Mouse (Mus musculus): ENCODE measurements around the gene Ankrd40. TPM values are rescaled to one million over a fixed set of nuclear protein-coding genes. Genes with fewer than 3 reads are reported as not detected.

Ankrd40 gene
- polyA plus RNA-seq (2012; rRNA removed): 80.8 and 89.0 TPM in 2 replicates

GRCm38 (mm10) chr11:94327693-94328643, at the start of gene Ankrd40:
TSS of gene Ankrd40 (plus strand) at chr11:94328001.
- no peak for TF ChIP-seq CTCF (IDR thresholded peaks at IDR 0.05; ENCODE audit: control insufficient read depth, insufficient read depth, insufficient replicate concordance, low read depth, low read length)
- TF ChIP-seq POLR2A (IDR thresholded peaks at IDR 0.05; ENCODE audit: control insufficient read depth, low read depth, low read length): peak; percentile 55
- H3K27ac ChIP-seq (ENCODE audit: control insufficient read depth, insufficient read depth, low read depth, low read length): peak within 1 kb of the TSS; percentile 87
- H3K27me3 ChIP-seq (ENCODE audit: control insufficient read depth, insufficient read depth, low read length): no peaks in the 10 kb centered on the region
- H3K4me3 ChIP-seq (ENCODE audit: control insufficient read depth, low read depth, low read length): peak within 1 kb of the TSS; percentile 81
- H3K36me3 ChIP-seq (ENCODE audit: control insufficient read depth, insufficient read depth, low read length): no peaks in the 10 kb centered on the region
- H3K4me1 ChIP-seq (ENCODE audit: control insufficient read depth, insufficient read depth, low read length): peaks cover 3% of the 10 kb centered on the region

DNA sequence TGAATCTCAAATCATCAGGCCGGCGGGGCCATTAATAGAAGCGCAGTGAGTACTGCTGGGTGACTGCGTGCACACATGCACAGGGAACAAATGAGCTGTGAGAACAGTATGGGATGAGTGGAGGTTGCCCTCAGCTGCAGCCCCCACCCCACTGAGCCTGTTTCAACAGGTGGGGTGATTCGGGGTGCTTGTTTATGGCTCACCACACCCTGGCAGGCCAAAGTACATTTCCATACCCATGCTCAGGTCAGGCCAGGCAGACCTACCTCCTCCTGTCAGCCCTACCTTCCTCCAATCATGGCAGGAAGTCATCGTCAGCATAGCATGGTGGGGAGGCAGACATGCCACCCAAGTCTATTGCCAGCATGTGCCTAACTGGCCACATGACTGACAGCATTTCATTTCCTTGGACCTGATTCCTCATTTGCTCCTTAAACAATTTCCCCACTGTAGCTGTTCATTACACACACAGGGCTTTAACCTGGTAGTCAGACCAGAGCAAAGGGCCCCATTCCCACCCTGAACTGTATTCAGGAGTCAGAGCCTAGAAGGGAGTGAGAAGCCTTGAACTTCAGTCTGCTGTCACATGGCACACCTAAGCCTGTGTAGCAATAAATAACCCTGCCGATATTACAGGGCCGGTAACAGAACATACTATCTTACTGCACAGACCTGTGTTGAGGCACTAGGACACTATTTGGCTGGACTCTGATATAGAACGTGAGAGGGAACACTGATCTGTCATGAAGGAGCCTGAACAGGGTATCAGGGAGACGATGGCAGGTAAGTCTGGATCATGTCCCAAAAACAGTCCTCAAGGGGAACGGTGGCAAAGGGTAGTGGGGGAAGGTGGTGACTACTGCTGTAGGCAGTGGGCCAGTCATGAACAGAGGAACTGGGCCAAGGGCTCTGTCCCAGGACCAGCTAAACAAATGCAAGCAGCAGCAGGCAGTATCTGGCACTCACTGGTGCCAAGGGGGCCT, 46.3 kb upstream of the Ankrd40 start, which contains the start of gene Gm21885:
Gene Gm21885, plus strand, starts transcription at position 675 of the 983 bp plus-strand sequence.
- TF ChIP-seq CTCF (IDR thresholded peaks at IDR 0.05; ENCODE audit: control insufficient read depth, insufficient read depth, insufficient replicate concordance, low read depth, low read length): no peak
- no peak for TF ChIP-seq POLR2A (IDR thresholded peaks at IDR 0.05; ENCODE audit: control insufficient read depth, low read depth, low read length)
- Histone ChIP-seq H3K36me3 (ENCODE audit: control insufficient read depth, insufficient read depth, low read length) (no peaks in the 10 kb centered on the region), H3K27me3 (ENCODE audit: control insufficient read depth, insufficient read depth, low read length) (no peaks in the 10 kb centered on the region), H3K27ac (ENCODE audit: control insufficient read depth, insufficient read depth, low read depth, low read length) (no peak within 1 kb of the TSS), H3K4me3 (ENCODE audit: control insufficient read depth, low read depth, low read length) (no peak within 1 kb of the TSS), H3K4me1 (ENCODE audit: control insufficient read depth, insufficient read depth, low read length) (no peaks in the 10 kb centered on the region)

GRCm38 (mm10) chr11:94282291-94282690, 45.5 kb upstream of the Ankrd40 start:
- no peak overlapping the region for H3K27ac ChIP-seq (ENCODE audit: control insufficient read depth, insufficient read depth, low read depth, low read length)
- no peaks in the 10 kb centered on the region for H3K4me1 ChIP-seq (ENCODE audit: control insufficient read depth, insufficient read depth, low read length)
- TF ChIP-seq POLR2A (IDR thresholded peaks at IDR 0.05; ENCODE audit: control insufficient read depth, low read depth, low read length) (no peak), CTCF (IDR thresholded peaks at IDR 0.05; ENCODE audit: control insufficient read depth, insufficient read depth, insufficient replicate concordance, low read depth, low read length) (no peak)
- H3K36me3 ChIP-seq (ENCODE audit: control insufficient read depth, insufficient read depth, low read length): no peaks in the 10 kb centered on the region
- no peak overlapping the region for H3K4me3 ChIP-seq (ENCODE audit: control insufficient read depth, low read depth, low read length)
- no peaks in the 10 kb centered on the region for H3K27me3 ChIP-seq (ENCODE audit: control insufficient read depth, insufficient read depth, low read length)

DNA sequence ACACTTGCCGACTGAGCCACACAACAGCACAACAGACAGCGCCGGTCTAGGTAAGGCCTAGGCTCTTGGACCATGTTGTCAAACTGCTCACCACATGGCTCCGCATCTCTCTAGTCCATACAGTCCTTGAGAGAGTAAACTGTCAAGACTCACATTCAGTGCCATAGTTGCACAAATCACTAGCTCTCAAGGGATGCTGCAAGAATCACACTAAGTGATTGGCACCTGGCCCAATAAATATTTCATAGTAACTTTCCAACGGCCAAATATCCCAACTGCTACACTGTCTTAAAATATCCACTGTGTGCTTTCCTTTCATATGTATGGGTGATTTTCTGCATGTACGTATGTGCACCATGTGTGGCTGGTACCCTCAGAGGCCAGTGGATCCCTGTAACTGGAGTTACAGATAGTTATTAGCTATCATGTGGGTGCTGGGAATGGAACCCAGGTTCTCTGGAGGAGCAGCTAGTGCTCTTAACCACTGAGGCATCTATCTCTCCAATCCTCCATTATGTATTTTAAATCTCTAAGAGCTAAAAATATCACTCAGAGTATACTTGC, 44.2 kb upstream of the Ankrd40 start:
- H3K27ac ChIP-seq (ENCODE audit: control insufficient read depth, insufficient read depth, low read depth, low read length): no peak overlapping the region
- H3K27me3 ChIP-seq (ENCODE audit: control insufficient read depth, insufficient read depth, low read length): no peaks in the 10 kb centered on the region
- no peak overlapping the region for H3K4me3 ChIP-seq (ENCODE audit: control insufficient read depth, low read depth, low read length)
- no peaks in the 10 kb centered on the region for H3K36me3 ChIP-seq (ENCODE audit: control insufficient read depth, insufficient read depth, low read length)
- TF ChIP-seq CTCF (IDR thresholded peaks at IDR 0.05; ENCODE audit: control insufficient read depth, insufficient read depth, insufficient replicate concordance, low read depth, low read length) (no peak), POLR2A (IDR thresholded peaks at IDR 0.05; ENCODE audit: control insufficient read depth, low read depth, low read length) (no peak)
- no peaks in the 10 kb centered on the region for H3K4me1 ChIP-seq (ENCODE audit: control insufficient read depth, insufficient read depth, low read length)

- Histone ChIP-seq H3K27me3 (ENCODE audit: control insufficient read depth, insufficient read depth, low read length) (no peaks in the 10 kb centered on the region), H3K27ac (ENCODE audit: control insufficient read depth, insufficient read depth, low read depth, low read length) (no peak overlapping the region), H3K4me1 (ENCODE audit: control insufficient read depth, insufficient read depth, low read length) (no peaks in the 10 kb centered on the region), H3K4me3 (ENCODE audit: control insufficient read depth, low read depth, low read length) (no peak overlapping the region), H3K36me3 (ENCODE audit: control insufficient read depth, insufficient read depth, low read length) (peaks cover 4% of the 10 kb centered on the region)
- TF ChIP-seq POLR2A (IDR thresholded peaks at IDR 0.05; ENCODE audit: control insufficient read depth, low read depth, low read length) (no peak), CTCF (IDR thresholded peaks at IDR 0.05; ENCODE audit: control insufficient read depth, insufficient read depth, insufficient replicate concordance, low read depth, low read length) (no peak)
Observed at GRCm38 (mm10) chr11:94285886-94286574, 41.8 kb upstream of the Ankrd40 start.

- Histone ChIP-seq H3K36me3 (ENCODE audit: control insufficient read depth, insufficient read depth, low read length) (peaks cover 4% of the 10 kb centered on the region), H3K27me3 (ENCODE audit: control insufficient read depth, insufficient read depth, low read length) (no peaks in the 10 kb centered on the region), H3K4me1 (ENCODE audit: control insufficient read depth, insufficient read depth, low read length) (no peaks in the 10 kb centered on the region), H3K27ac (ENCODE audit: control insufficient read depth, insufficient read depth, low read depth, low read length) (no peak overlapping the region), H3K4me3 (ENCODE audit: control insufficient read depth, low read depth, low read length) (no peak overlapping the region)
- TF ChIP-seq CTCF (IDR thresholded peaks at IDR 0.05; ENCODE audit: control insufficient read depth, insufficient read depth, insufficient replicate concordance, low read depth, low read length) (no peak), POLR2A (IDR thresholded peaks at IDR 0.05; ENCODE audit: control insufficient read depth, low read depth, low read length) (no peak)
Observed at GRCm38 (mm10) chr11:94287105-94287504, 40.7 kb upstream of the Ankrd40 start.

Data from testis, adult 2 months (tissue).